Mouse (Mus musculus): ENCODE data around the gene Tcaf2. TPM values are rescaled to one million over a fixed set of nuclear protein-coding genes. Genes with fewer than 3 reads are reported as not detected.

Tcaf2 gene
- polyA plus RNA-seq, 1 experiment from 2014 or later: 3.5 TPM

GRCm38 (mm10) chr6:42586569-42586968, 58.5 kb downstream of the Tcaf2 start:
- WGBS: 81% methylated on average over 5 of the region's 5 CpGs
- DNase-seq (ENCODE audit: low spot score): no peak
- no peaks in the 10 kb centered on the region for H3K27me3 ChIP-seq (replicated peaks; ENCODE audit: control insufficient read depth, insufficient read depth, low read length)
- H3K27ac ChIP-seq (ENCODE audit: low read depth): no peak overlapping the region
- no peaks in the 10 kb centered on the region for H3K36me3 ChIP-seq (ENCODE audit: control insufficient read depth, insufficient read depth, low read length)
- H3K4me1 ChIP-seq (replicated peaks; ENCODE audit: control insufficient read depth, insufficient read depth, low read length): no peaks in the 10 kb centered on the region
- no peaks in the 10 kb centered on the region for H3K9me3 ChIP-seq (ENCODE audit: control insufficient read depth, low read length)
- no peak overlapping the region for H3K9ac ChIP-seq (ENCODE audit: low read length)
- H3K4me2 ChIP-seq (ENCODE audit: low read length): no peak overlapping the region
- ATAC-seq (replicated peaks; ENCODE audit: low FRiP score, low TSS enrichment, low read depth): no peak
- H3K4me3 ChIP-seq (ENCODE audit: low read depth, low read length): no peak overlapping the region

GRCm38 (mm10) chr6:42583488-42583872, 61.6 kb downstream of the Tcaf2 start:
- H3K4me2 ChIP-seq (ENCODE audit: low read length): peak overlapping the region; percentile 38
- no peak; the same call in 1 of the 2 replicates for ATAC-seq (replicated peaks; ENCODE audit: low FRiP score, low TSS enrichment, low read depth)

GRCm38 (mm10) chr6:42582741-42583487, 62.1 kb downstream of the Tcaf2 start:
- Histone ChIP-seq H3K27me3 (replicated peaks; ENCODE audit: control insufficient read depth, insufficient read depth, low read length) (no peaks in the 10 kb centered on the region), H3K4me2 (ENCODE audit: low read length) (peak overlapping the region; percentile 38), H3K4me3 (ENCODE audit: low read depth, low read length) (no peak overlapping the region), H3K27ac (ENCODE audit: low read depth) (no peak overlapping the region), H3K36me3 (ENCODE audit: control insufficient read depth, insufficient read depth, low read length) (no peaks in the 10 kb centered on the region), H3K9ac (ENCODE audit: low read length) (no peak overlapping the region), H3K4me1 (replicated peaks; ENCODE audit: control insufficient read depth, insufficient read depth, low read length) (no peaks in the 10 kb centered on the region), H3K9me3 (ENCODE audit: control insufficient read depth, low read length) (no peaks in the 10 kb centered on the region)
- ATAC-seq (replicated peaks; ENCODE audit: low FRiP score, low TSS enrichment, low read depth) (no peak), DNase-seq (ENCODE audit: low spot score) (no peak)
- 59% methylated on average over 9 of the region's 9 CpGs for WGBS

More at GRCm38 (mm10) chr6:42583488-42583872, 61.6 kb downstream of the Tcaf2 start:
- no peaks in the 10 kb centered on the region for H3K4me1 ChIP-seq (replicated peaks; ENCODE audit: control insufficient read depth, insufficient read depth, low read length)
- H3K9ac ChIP-seq (ENCODE audit: low read length): no peak overlapping the region
- peak; percentile 77 for DNase-seq (ENCODE audit: low spot score)
- H3K27ac ChIP-seq (ENCODE audit: low read depth): no peak overlapping the region
- no peaks in the 10 kb centered on the region for H3K27me3 ChIP-seq (replicated peaks; ENCODE audit: control insufficient read depth, insufficient read depth, low read length)
- H3K36me3 ChIP-seq (ENCODE audit: control insufficient read depth, insufficient read depth, low read length): no peaks in the 10 kb centered on the region
- no peaks in the 10 kb centered on the region for H3K9me3 ChIP-seq (ENCODE audit: control insufficient read depth, low read length)
- WGBS: 3% methylated on average over 7 of the region's 7 CpGs
- no peak overlapping the region for H3K4me3 ChIP-seq (ENCODE audit: low read depth, low read length)

- no peak for DNase-seq (ENCODE audit: low spot score)
Observed at GRCm38 (mm10) chr6:42578678-42579077, 66.4 kb downstream of the Tcaf2 start.

GRCm38 (mm10) chr6:42577433-42577832, 67.6 kb downstream of the Tcaf2 start:
- DNase-seq (ENCODE audit: low spot score) (no peak), ATAC-seq (replicated peaks; ENCODE audit: low FRiP score, low TSS enrichment, low read depth) (no peak)
- no peaks in the 10 kb centered on the region for H3K9me3 ChIP-seq (ENCODE audit: control insufficient read depth, low read length)
- H3K4me3 ChIP-seq (ENCODE audit: low read depth, low read length): no peak overlapping the region
- no peak overlapping the region for H3K4me2 ChIP-seq (ENCODE audit: low read length)
- no peak overlapping the region for H3K27ac ChIP-seq (ENCODE audit: low read depth)
- no peaks in the 10 kb centered on the region for H3K36me3 ChIP-seq (ENCODE audit: control insufficient read depth, insufficient read depth, low read length)
- H3K27me3 ChIP-seq (replicated peaks; ENCODE audit: control insufficient read depth, insufficient read depth, low read length): no peaks in the 10 kb centered on the region
- H3K4me1 ChIP-seq (replicated peaks; ENCODE audit: control insufficient read depth, insufficient read depth, low read length): no peaks in the 10 kb centered on the region
- H3K9ac ChIP-seq (ENCODE audit: low read length): no peak overlapping the region
- WGBS: 89% methylated on average over 2 of the region's 2 CpGs

More at GRCm38 (mm10) chr6:42578678-42579077, 66.4 kb downstream of the Tcaf2 start:
- no peak overlapping the region for H3K4me3 ChIP-seq (ENCODE audit: low read depth, low read length)
- H3K4me2 ChIP-seq (ENCODE audit: low read length): no peak overlapping the region
- H3K36me3 ChIP-seq (ENCODE audit: control insufficient read depth, insufficient read depth, low read length): no peaks in the 10 kb centered on the region
- H3K9ac ChIP-seq (ENCODE audit: low read length): no peak overlapping the region
- H3K4me1 ChIP-seq (replicated peaks; ENCODE audit: control insufficient read depth, insufficient read depth, low read length): no peaks in the 10 kb centered on the region
- no peaks in the 10 kb centered on the region for H3K27me3 ChIP-seq (replicated peaks; ENCODE audit: control insufficient read depth, insufficient read depth, low read length)
- no peak for ATAC-seq (replicated peaks; ENCODE audit: low FRiP score, low TSS enrichment, low read depth)
- H3K9me3 ChIP-seq (ENCODE audit: control insufficient read depth, low read length): no peaks in the 10 kb centered on the region
- WGBS: 78% methylated on average over 4 of the region's 4 CpGs
- H3K27ac ChIP-seq (ENCODE audit: low read depth): no peak overlapping the region

Other genes with a start within 250 kb of the Tcaf2 start
- gene Tas2r143, start 245.0 kb downstream of the Tcaf2 start, polyA plus RNA-seq (2014; fragmentation: Nextera tagmentation; extraction: Ambion mirVana): not detected in 2 replicates
- gene Tas2r135, start 239.8 kb downstream of the Tcaf2 start, polyA plus RNA-seq (2014; fragmentation: Nextera tagmentation; extraction: Ambion mirVana): 0.16 TPM in 1 of 2 replicates, not detected in the other
- gene Tas2r126, start 210.7 kb downstream of the Tcaf2 start, polyA plus RNA-seq (2014; fragmentation: Nextera tagmentation; extraction: Ambion mirVana): not detected in 2 replicates
- not detected in 2 replicates for gene Olfr458, start 180.1 kb downstream of the Tcaf2 start, polyA plus RNA-seq (2014; fragmentation: Nextera tagmentation; extraction: Ambion mirVana)
- gene Olfr457, start 168.9 kb downstream of the Tcaf2 start, polyA plus RNA-seq (2014; fragmentation: Nextera tagmentation; extraction: Ambion mirVana): not detected in 2 replicates
- gene Olfr456, start 158.0 kb downstream of the Tcaf2 start, polyA plus RNA-seq (2014; fragmentation: Nextera tagmentation; extraction: Ambion mirVana): not detected in 2 replicates
- not detected in 2 replicates for gene Olfr455, start 97.7 kb downstream of the Tcaf2 start, polyA plus RNA-seq (2014; fragmentation: Nextera tagmentation; extraction: Ambion mirVana)
- gene Tcaf3, start 47.6 kb downstream of the Tcaf2 start, polyA plus RNA-seq (2014; fragmentation: Nextera tagmentation; extraction: Ambion mirVana): not detected in 2 replicates
- 77.1 and 85.5 TPM in 2 replicates for gene Tcaf1, start 64.8 kb upstream of the Tcaf2 start, polyA plus RNA-seq (2014; fragmentation: Nextera tagmentation; extraction: Ambion mirVana)
- gene Olfr453, start 94.1 kb upstream of the Tcaf2 start, polyA plus RNA-seq (2014; fragmentation: Nextera tagmentation; extraction: Ambion mirVana): not detected in 2 replicates
- gene Olfr38, start 111.2 kb upstream of the Tcaf2 start, polyA plus RNA-seq (2014; fragmentation: Nextera tagmentation; extraction: Ambion mirVana): not detected in 2 replicates
- gene Olfr452, start 139.8 kb upstream of the Tcaf2 start, polyA plus RNA-seq (2014; fragmentation: Nextera tagmentation; extraction: Ambion mirVana): not detected in 2 replicates
- gene Olfr450, start 166.7 kb upstream of the Tcaf2 start, polyA plus RNA-seq (2014; fragmentation: Nextera tagmentation; extraction: Ambion mirVana): not detected in 2 replicates
- not detected in 2 replicates for gene Olfr449, start 189.1 kb upstream of the Tcaf2 start, polyA plus RNA-seq (2014; fragmentation: Nextera tagmentation; extraction: Ambion mirVana)
- not detected in 2 replicates for gene Olfr448, start 245.2 kb upstream of the Tcaf2 start, polyA plus RNA-seq (2014; fragmentation: Nextera tagmentation; extraction: Ambion mirVana)

All from intestine, embryonic 14.5 days (tissue).